Mouse (Mus musculus): ENCODE data around the gene Sirt2. TPM values are rescaled to one million over a fixed set of nuclear protein-coding genes. Genes with fewer than 3 reads are reported as not detected.

The Sirt2 gene
- polyA plus RNA-seq, 1 experiment: 298 TPM

- 44% methylated on average over 18 of the region's 18 CpGs for WGBS
- Histone ChIP-seq H3K4me1 (ENCODE audit: control insufficient read depth, insufficient read depth, low read length) (peaks cover 42% of the 10 kb centered on the region), H3K27me3 (ENCODE audit: control insufficient read depth, insufficient read depth, low read length) (no peaks in the 10 kb centered on the region), H3K4me3 (replicated peaks; ENCODE audit: insufficient read depth, low read depth, low read length) (no peak overlapping the region), H3K27ac (ENCODE audit: insufficient read depth, low read length) (no peak overlapping the region)
- no peak for TF ChIP-seq POLR2A (IDR thresholded peaks at IDR 0.05; ENCODE audit: borderline replicate concordance, insufficient read depth, low read length)
- TF ChIP-seq CTCF (IDR thresholded peaks at IDR 0.05; ENCODE audit: borderline replicate concordance, insufficient read depth, low read depth, low read length): no peak
- no peak for DNase-seq
Measured at GRCm38 (mm10) chr7:28818436-28818835, 51.9 kb downstream of the Sirt2 start.

- no peaks in the 10 kb centered on the region for H3K27me3 ChIP-seq (ENCODE audit: control insufficient read depth, insufficient read depth, low read length)
- H3K4me1 ChIP-seq (ENCODE audit: control insufficient read depth, insufficient read depth, low read length): peaks cover 42% of the 10 kb centered on the region
- no peak for DNase-seq
- H3K4me3 ChIP-seq (replicated peaks; ENCODE audit: insufficient read depth, low read depth, low read length): no peak overlapping the region
- TF ChIP-seq CTCF (IDR thresholded peaks at IDR 0.05; ENCODE audit: borderline replicate concordance, insufficient read depth, low read depth, low read length): no peak
- no peak overlapping the region for H3K27ac ChIP-seq (ENCODE audit: insufficient read depth, low read length)
- WGBS: 66% methylated on average over 4 of the region's 4 CpGs
Measured at GRCm38 (mm10) chr7:28818861-28819452, 52.4 kb downstream of the Sirt2 start.

- no peak for DNase-seq
- no peaks in the 10 kb centered on the region for H3K27me3 ChIP-seq (ENCODE audit: control insufficient read depth, insufficient read depth, low read length)
- no peak for TF ChIP-seq CTCF (IDR thresholded peaks at IDR 0.05; ENCODE audit: borderline replicate concordance, insufficient read depth, low read depth, low read length)
- no peak overlapping the region for H3K4me3 ChIP-seq (replicated peaks; ENCODE audit: insufficient read depth, low read depth, low read length)
- H3K4me1 ChIP-seq (ENCODE audit: control insufficient read depth, insufficient read depth, low read length): peaks cover 42% of the 10 kb centered on the region
- 57% methylated on average over 4 of the region's 4 CpGs for WGBS
- H3K27ac ChIP-seq (ENCODE audit: insufficient read depth, low read length): 0 out of 2 replicates have a peak overlapping the region, but pooled peaks have one; percentile 24
Measured at GRCm38 (mm10) chr7:28819571-28819970, 53.0 kb downstream of the Sirt2 start.

- no peak for TF ChIP-seq POLR2A (IDR thresholded peaks at IDR 0.05; ENCODE audit: borderline replicate concordance, insufficient read depth, low read length)
- TF ChIP-seq CTCF (IDR thresholded peaks at IDR 0.05; ENCODE audit: borderline replicate concordance, insufficient read depth, low read depth, low read length): no peak
- DNase-seq: peak in 1 of 2 experiments; percentile 15
- Histone ChIP-seq H3K27me3 (ENCODE audit: control insufficient read depth, insufficient read depth, low read length) (no peaks in the 10 kb centered on the region), H3K27ac (ENCODE audit: insufficient read depth, low read length) (peak overlapping the region; percentile 67), H3K4me3 (replicated peaks; ENCODE audit: insufficient read depth, low read depth, low read length) (no peak overlapping the region), H3K4me1 (ENCODE audit: control insufficient read depth, insufficient read depth, low read length) (peaks cover 37% of the 10 kb centered on the region)
- WGBS: 24% methylated on average over 12 of the region's 12 CpGs
Measured at GRCm38 (mm10) chr7:28820358-28821260, 54.1 kb downstream of the Sirt2 start.

GRCm38 (mm10) chr7:28821261-28821831 lies 54.8 kb downstream of the Sirt2 start:
- no peaks in the 10 kb centered on the region for H3K27me3 ChIP-seq (ENCODE audit: control insufficient read depth, insufficient read depth, low read length)
- H3K4me3 ChIP-seq (replicated peaks; ENCODE audit: insufficient read depth, low read depth, low read length): no peak overlapping the region
- H3K4me1 ChIP-seq (ENCODE audit: control insufficient read depth, insufficient read depth, low read length): peaks cover 31% of the 10 kb centered on the region
- DNase-seq: peak; percentile 75 to 83
- no peak for TF ChIP-seq CTCF (IDR thresholded peaks at IDR 0.05; ENCODE audit: borderline replicate concordance, insufficient read depth, low read depth, low read length)
- TF ChIP-seq POLR2A (IDR thresholded peaks at IDR 0.05; ENCODE audit: borderline replicate concordance, insufficient read depth, low read length): no peak
- peak overlapping the region; percentile 67 for H3K27ac ChIP-seq (ENCODE audit: insufficient read depth, low read length)
- WGBS: 17% methylated on average over 10 of the region's 10 CpGs

GRCm38 (mm10) chr7:28822556-28822955 lies 56.0 kb downstream of the Sirt2 start:
- Histone ChIP-seq H3K4me1 (ENCODE audit: control insufficient read depth, insufficient read depth, low read length) (peaks cover 25% of the 10 kb centered on the region), H3K27ac (ENCODE audit: insufficient read depth, low read length) (no peak overlapping the region), H3K4me3 (replicated peaks; ENCODE audit: insufficient read depth, low read depth, low read length) (no peak overlapping the region), H3K27me3 (ENCODE audit: control insufficient read depth, insufficient read depth, low read length) (no peaks in the 10 kb centered on the region)
- TF ChIP-seq POLR2A (IDR thresholded peaks at IDR 0.05; ENCODE audit: borderline replicate concordance, insufficient read depth, low read length): no peak
- TF ChIP-seq CTCF (IDR thresholded peaks at IDR 0.05; ENCODE audit: borderline replicate concordance, insufficient read depth, low read depth, low read length): no peak
- 44% methylated on average over 1 of the region's 1 CpGs for WGBS
- DNase-seq: no peak

GRCm38 (mm10) chr7:28822993-28823903 lies 56.7 kb downstream of the Sirt2 start:
- TF ChIP-seq CTCF (IDR thresholded peaks at IDR 0.05; ENCODE audit: borderline replicate concordance, insufficient read depth, low read depth, low read length) (no peak), POLR2A (IDR thresholded peaks at IDR 0.05; ENCODE audit: borderline replicate concordance, insufficient read depth, low read length) (no peak)
- 56% methylated on average over 10 of the region's 10 CpGs for WGBS
- H3K4me3 ChIP-seq (replicated peaks; ENCODE audit: insufficient read depth, low read depth, low read length): no peak overlapping the region
- DNase-seq: no peak
- no peak overlapping the region for H3K27ac ChIP-seq (ENCODE audit: insufficient read depth, low read length)
- peaks cover 19% of the 10 kb centered on the region for H3K4me1 ChIP-seq (ENCODE audit: control insufficient read depth, insufficient read depth, low read length)
- H3K27me3 ChIP-seq (ENCODE audit: control insufficient read depth, insufficient read depth, low read length): no peaks in the 10 kb centered on the region

Data from cerebellum, adult 2 months (tissue).